Mouse (Mus musculus) midbrain, embryonic 13.5 days (tissue): ENCODE measurements around the gene Hist2h3c2. TPM values are rescaled to one million over a fixed set of nuclear protein-coding genes. Genes with fewer than 3 reads are reported as not detected.
"Not testable (repeated sequence)": the region's sequence is repeated elsewhere in the genome, so short reads cannot be mapped to it uniquely, and the experiment has no call there.

Source experiments
- ATAC-seq: fragments of 200-750 bp; cut with Nextera tagmentation; 2 replicates; pipeline ENCODE4 v1.8.0; 2017; ENCODE audit warnings: mild to moderate bottlenecking, moderate TSS enrichment, moderate library complexity
- H3K27ac ChIP-seq: fragments of 300-500 bp; sonication (generic); 2 replicates; pipeline ENCODE4 v1.5.1; 2015; ENCODE audit warnings: inconsistent platforms, mild to moderate bottlenecking, moderate library complexity
- H3K27me3 ChIP-seq: fragments of 300-500 bp; sonication (generic); 2 replicates; pipeline ENCODE4 v1.6.1; 2015; ENCODE audit warnings: mild to moderate bottlenecking, inconsistent platforms
- H3K36me3 ChIP-seq: fragments of 300-500 bp; sonication (generic); 2 replicates; pipeline ENCODE4 v1.6.1; 2015; ENCODE audit warnings: mild to moderate bottlenecking, inconsistent platforms
- H3K4me1 ChIP-seq: fragments of 300-500 bp; sonication (generic); replicated peaks from 2 replicates; pipeline ENCODE4 v1.6.1; 2015; ENCODE audit warnings: inconsistent platforms
- H3K4me2 ChIP-seq: fragments of 300-500 bp; sonication (generic); replicated peaks from 2 replicates; pipeline ENCODE4 v1.6.1; 2015; ENCODE audit warnings: moderate library complexity, mild to moderate bottlenecking, inconsistent platforms
- H3K4me3 ChIP-seq: fragments of 300-500 bp; sonication (generic); replicated peaks from 2 replicates; pipeline ENCODE4 v1.5.1; 2015; ENCODE audit warnings: mild to moderate bottlenecking, inconsistent platforms
- H3K9ac ChIP-seq: fragments of 300-500 bp; sonication (generic); replicated peaks from 2 replicates; pipeline ENCODE4 v1.6.1; 2015; ENCODE audit warnings: mild to moderate bottlenecking, inconsistent platforms
- H3K9me3 ChIP-seq: fragments of 300-500 bp; sonication (generic); 2 replicates; pipeline ENCODE4 v1.6.1; 2016; ENCODE audit warnings: mild to moderate bottlenecking, inconsistent platforms
- WGBS: fragments of 180-500 bp; shearing (Covaris S2); methylation state at CpG from one replicate; pipeline ENCODE4 v1.1.7; 2015; 5-methylcytosine and 5-hydroxymethylcytosine counted together
- polyA plus RNA-seq: library from polyadenylated mRNA; unstranded; fragments of >200 nt; fragmentation: Nextera tagmentation; extraction: Ambion mirVana; gene quantifications from 2 replicates; pipeline ENCODE4 v1.2.1, GENCODE M21; 2015

The Hist2h3c2 gene
- polyA plus RNA-seq = 6.9 and 7.8 TPM in 2 replicates

DNA sequence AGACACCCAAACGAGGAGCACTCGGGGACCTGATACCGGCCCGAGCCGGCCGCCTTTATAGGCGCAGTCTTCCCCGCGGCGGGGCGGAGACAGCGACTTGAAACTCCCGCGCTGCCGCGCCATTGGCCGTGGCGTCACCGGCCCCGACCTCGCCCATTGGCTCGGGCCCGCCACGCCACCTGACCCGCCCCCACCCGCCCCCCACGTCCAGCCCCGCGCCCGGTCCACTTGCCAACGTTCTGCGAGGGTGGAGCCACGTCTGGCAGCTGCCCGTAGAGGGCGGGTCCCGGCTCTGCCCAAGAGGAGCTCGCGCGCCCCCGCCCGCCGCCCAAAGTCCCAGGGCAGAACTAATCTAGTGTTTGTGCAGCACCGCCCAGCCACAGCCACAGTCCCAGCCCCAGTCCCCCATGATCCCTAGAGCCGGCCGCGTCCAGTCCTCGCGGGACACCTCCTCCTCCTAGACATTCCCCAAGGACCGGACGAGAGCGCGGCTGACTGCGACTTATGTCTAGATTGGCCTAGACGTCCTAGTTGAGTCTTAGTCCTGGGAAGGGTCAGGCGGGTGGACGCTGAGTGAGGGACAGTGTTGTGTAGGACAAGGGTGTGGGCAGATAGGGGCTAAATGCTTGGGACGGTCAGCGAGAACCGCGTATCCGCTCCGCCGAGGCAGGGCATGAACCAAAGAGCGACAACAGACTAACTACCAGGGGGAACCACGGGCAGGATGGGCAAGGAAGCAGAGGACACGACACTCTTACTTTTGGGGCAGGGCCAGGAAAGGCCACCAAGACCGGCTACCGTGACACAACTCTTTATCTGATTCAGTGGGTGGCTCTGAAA is at the start of gene Hist2h3c2:
TSS of gene Hist2h3c2 (minus strand) at position 174 of the 840 bp plus-strand sequence.
- peak within 1 kb of the TSS; percentile 80 for H3K27ac ChIP-seq
- H3K9ac ChIP-seq = peak within 1 kb of the TSS; percentile 54
- peak; percentile 94 for ATAC-seq
- peak within 1 kb of the TSS; percentile 57 for H3K4me2 ChIP-seq
- H3K9me3 ChIP-seq, H3K36me3 ChIP-seq, H3K27me3 ChIP-seq: not testable (repeated sequence)
- WGBS = under 1% methylated on average over 24 of the region's 68 CpGs
- peak within 1 kb of the TSS; percentile 41 for H3K4me3 ChIP-seq
- peaks cover 27% of the 10 kb centered on the region for H3K4me1 ChIP-seq

GRCm38 (mm10) chr3:96287334-96287733 is 48.4 kb upstream of the Hist2h3c2 start:
- H3K36me3 ChIP-seq = not testable (repeated sequence)

DNA sequence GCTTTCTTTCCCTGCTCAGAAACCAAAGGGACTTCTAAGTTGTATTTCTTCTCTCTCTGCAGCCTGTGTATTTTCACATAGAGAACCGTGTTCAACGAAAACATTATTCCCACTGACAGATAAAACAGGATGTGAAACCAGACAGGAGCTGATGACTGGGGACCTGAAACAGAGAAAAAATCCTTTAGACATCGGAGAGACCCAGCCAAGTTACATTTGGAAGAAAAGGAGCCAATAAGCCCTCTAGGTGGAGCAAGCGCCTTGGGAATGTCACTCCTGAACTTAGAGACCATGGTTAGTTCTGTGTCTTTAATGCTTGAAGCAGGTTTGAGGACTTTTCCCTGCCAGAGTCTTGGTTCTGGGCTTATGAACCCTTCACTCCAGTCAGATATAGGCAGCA is 45.5 kb upstream of the Hist2h3c2 start:
- H3K4me3 ChIP-seq = no peak overlapping the region
- no peak overlapping the region for H3K4me2 ChIP-seq
- no peak overlapping the region for H3K27ac ChIP-seq
- H3K27me3 ChIP-seq = peaks cover 51% of the 10 kb centered on the region
- 27% methylated on average over 4 of the region's 4 CpGs for WGBS
- no peaks in the 10 kb centered on the region for H3K4me1 ChIP-seq
- no peaks in the 10 kb centered on the region for H3K9me3 ChIP-seq
- no peak overlapping the region for H3K9ac ChIP-seq
- H3K36me3 ChIP-seq = no peaks in the 10 kb centered on the region
- ATAC-seq = no peak

More at GRCm38 (mm10) chr3:96287334-96287733, 48.4 kb upstream of the Hist2h3c2 start:
- H3K9ac ChIP-seq, H3K27ac ChIP-seq, H3K9me3 ChIP-seq, H3K4me3 ChIP-seq, H3K4me1 ChIP-seq, ATAC-seq, H3K4me2 ChIP-seq: not testable (repeated sequence)
- peaks cover 35% of the 10 kb centered on the region for H3K27me3 ChIP-seq
- WGBS = 91% methylated on average over 11 of the region's 11 CpGs

GRCm38 (mm10) chr3:96280660-96281059 is 41.7 kb upstream of the Hist2h3c2 start:
- Histone ChIP-seq H3K4me1 (peaks cover 9% of the 10 kb centered on the region), H3K9ac (peak overlapping the region; percentile 4; the same call in 1 of the 2 replicates), H3K36me3 (no peaks in the 10 kb centered on the region), H3K4me3 (no peak overlapping the region), H3K27me3 (peaks cover 54% of the 10 kb centered on the region), H3K4me2 (no peak overlapping the region), H3K27ac (no peak overlapping the region), H3K9me3 (no peaks in the 10 kb centered on the region)
- ATAC-seq = no peak
- WGBS = 56% methylated on average over 6 of the region's 6 CpGs

GRCm38 (mm10) chr3:96277800-96278624 is 39.1 kb upstream of the Hist2h3c2 start:
- Histone ChIP-seq H3K9me3 (no peaks in the 10 kb centered on the region), H3K27ac (peak overlapping the region; percentile 82), H3K9ac (peak overlapping the region; percentile 69), H3K27me3 (peaks cover 29% of the 10 kb centered on the region), H3K4me3 (peak overlapping the region; percentile 44), H3K4me1 (peaks cover 9% of the 10 kb centered on the region), H3K36me3 (no peaks in the 10 kb centered on the region), H3K4me2 (peak overlapping the region; percentile 66)
- ATAC-seq = peak; percentile 99
- WGBS = under 1% methylated on average over 49 of the region's 49 CpGs

DNA sequence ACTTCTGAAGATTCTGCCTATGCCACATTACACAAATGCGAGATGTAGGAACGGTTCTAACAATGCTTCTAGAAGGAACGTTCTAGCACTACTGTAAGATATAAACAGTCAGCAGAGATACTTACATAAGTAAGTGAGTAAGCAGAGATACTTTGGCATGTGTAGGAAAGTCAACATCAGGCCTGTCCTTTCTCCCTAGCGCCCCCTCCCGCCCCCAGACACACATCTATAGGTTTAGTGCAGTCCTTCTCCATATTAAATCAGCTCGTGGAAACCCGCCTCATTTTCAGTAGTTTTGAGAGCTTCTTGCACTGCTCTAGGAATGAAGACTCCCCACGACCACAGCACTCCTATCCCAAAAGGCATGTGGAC is 38.5 kb upstream of the Hist2h3c2 start:
- Histone ChIP-seq H3K4me1 (peaks cover 9% of the 10 kb centered on the region), H3K4me3 (peak overlapping the region; percentile 44), H3K9me3 (no peaks in the 10 kb centered on the region), H3K27ac (peak overlapping the region; percentile 82), H3K36me3 (no peaks in the 10 kb centered on the region), H3K9ac (peak overlapping the region; percentile 69), H3K4me2 (peak overlapping the region; percentile 66), H3K27me3 (peaks cover 23% of the 10 kb centered on the region)
- ATAC-seq = no peak; the same call in 1 of the 2 replicates
- WGBS = 16% methylated on average over 8 of the region's 8 CpGs

- Histone ChIP-seq H3K4me2 (no peak overlapping the region), H3K27me3 (peaks cover 7% of the 10 kb centered on the region; the same call in 1 of the 2 replicates), H3K4me1 (peaks cover 15% of the 10 kb centered on the region), H3K36me3 (no peaks in the 10 kb centered on the region), H3K9me3 (no peaks in the 10 kb centered on the region), H3K9ac (no peak overlapping the region), H3K4me3 (no peak overlapping the region), H3K27ac (no peak overlapping the region)
- WGBS = 89% methylated on average over 17 of the region's 17 CpGs
- no peak for ATAC-seq
Measured at GRCm38 (mm10) chr3:96273591-96274465, 34.9 kb upstream of the Hist2h3c2 start.

GRCm38 (mm10) chr3:96269511-96270474 is 30.9 kb upstream of the Hist2h3c2 start, which contains the start of gene Hist2h2bb:
Hist2h2bb (plus strand) TSS chr3:96269752.
- no peaks in the 10 kb centered on the region for H3K27me3 ChIP-seq
- peak within 1 kb of the TSS; percentile 93 for H3K27ac ChIP-seq
- peaks cover 18% of the 10 kb centered on the region for H3K4me1 ChIP-seq
- H3K9me3 ChIP-seq = no peaks in the 10 kb centered on the region
- H3K36me3 ChIP-seq = no peaks in the 10 kb centered on the region
- WGBS = under 1% methylated on average over 45 of the region's 45 CpGs
- ATAC-seq = peak; percentile 96
- H3K4me2 ChIP-seq = peak within 1 kb of the TSS; percentile 77
- H3K4me3 ChIP-seq = peak within 1 kb of the TSS; percentile 50
- H3K9ac ChIP-seq = peak within 1 kb of the TSS; percentile 73

DNA sequence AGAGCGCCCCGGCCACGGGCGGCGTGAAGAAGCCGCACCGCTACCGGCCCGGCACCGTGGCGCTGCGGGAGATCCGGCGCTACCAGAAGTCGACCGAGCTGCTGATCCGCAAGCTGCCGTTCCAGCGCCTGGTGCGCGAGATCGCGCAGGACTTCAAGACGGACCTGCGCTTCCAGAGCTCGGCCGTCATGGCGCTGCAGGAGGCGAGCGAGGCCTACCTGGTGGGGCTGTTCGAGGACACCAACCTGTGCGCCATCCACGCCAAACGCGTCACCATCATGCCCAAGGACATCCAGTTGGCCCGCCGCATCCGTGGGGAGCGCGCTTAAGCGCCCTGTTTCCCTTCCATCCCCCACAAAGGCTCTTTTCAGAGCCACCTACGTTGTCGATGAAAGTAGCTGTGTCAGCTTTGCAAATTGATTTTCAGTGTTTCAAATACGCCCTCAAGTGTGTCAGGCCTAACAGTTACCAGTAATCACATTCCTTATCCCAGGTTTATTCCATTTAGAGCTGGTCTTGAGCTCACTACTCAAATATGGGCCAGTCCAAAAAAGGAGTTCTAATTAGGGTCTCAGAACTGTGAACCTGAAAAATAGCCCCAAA is 29.9 kb upstream of the Hist2h3c2 start:
- ATAC-seq = peak; percentile 73
- H3K4me2 ChIP-seq = peak overlapping the region; percentile 77
- WGBS = 0% methylated on average over 13 of the region's 44 CpGs
- peak overlapping the region; percentile 50 for H3K4me3 ChIP-seq
- not testable (repeated sequence) for H3K9me3 ChIP-seq, H3K36me3 ChIP-seq, H3K27me3 ChIP-seq
- peak overlapping the region; percentile 67 for H3K9ac ChIP-seq
- peak overlapping the region; percentile 93 for H3K27ac ChIP-seq
- H3K4me1 ChIP-seq = peaks cover 28% of the 10 kb centered on the region

GRCm38 (mm10) chr3:96268051-96268775 is 29.3 kb upstream of the Hist2h3c2 start, which contains the start of gene Hist2h3b:
Hist2h3b (plus strand) TSS chr3:96268654.
- peak within 1 kb of the TSS; percentile 77 for H3K4me2 ChIP-seq
- peak within 1 kb of the TSS; percentile 50 for H3K4me3 ChIP-seq
- peak within 1 kb of the TSS; percentile 93 for H3K27ac ChIP-seq
- no peaks in the 10 kb centered on the region for H3K9me3 ChIP-seq
- WGBS = 24% methylated on average over 30 of the region's 30 CpGs
- peak; percentile 57 for ATAC-seq
- H3K4me1 ChIP-seq = peaks cover 32% of the 10 kb centered on the region
- H3K36me3 ChIP-seq = no peaks in the 10 kb centered on the region
- peak within 1 kb of the TSS; percentile 67 for H3K9ac ChIP-seq
- H3K27me3 ChIP-seq = no peaks in the 10 kb centered on the region
